10 mouse cellular contexts compared by ENCODE assay signal in the genomic region with DNA sequence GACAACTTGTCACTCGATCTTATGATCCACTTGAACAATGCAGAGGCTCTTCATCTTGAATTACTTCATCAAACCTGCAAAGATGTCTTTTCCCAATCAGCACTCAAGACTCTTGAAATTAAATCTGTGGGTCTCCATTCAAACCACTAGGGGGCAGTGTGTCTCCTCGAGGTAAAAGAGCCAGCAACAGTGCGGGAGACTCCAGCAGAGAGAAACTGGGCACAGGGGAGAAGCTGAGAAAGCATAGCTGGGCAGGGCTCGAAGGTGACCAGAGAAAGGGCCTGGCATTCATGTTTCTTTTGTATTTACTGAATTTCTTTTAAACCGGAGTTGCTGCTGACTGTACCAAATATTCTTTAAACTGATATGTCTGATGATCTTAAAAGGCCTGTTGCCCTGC.
A peak's percentile ranks its signal among the peaks of the same experiment; 100 is the strongest.
DNase-seq lines count a peak whose midpoint lies in the region; ATAC-seq lines count a peak whose summit lies in the region.
"Had no signal": no experiment of that assay in that cellular context is flagged by ENCODE, and none has a peak within 500 bp of the region (broad histone marks: within the 10 kb centered on the region; RNA-seq: fewer than 3 reads in every experiment).

No protein-coding gene starts in this region.

- peak; percentile 89 for ATAC-seq in frontal cortex, adult (ENCODE audit: low TSS enrichment)
- peak; percentile 44; the same call in 1 of the 2 replicates for ATAC-seq in limb, embryonic 12.5 days (ENCODE audit: insufficient number of reproducible peaks, insufficient read depth, low FRiP score, low TSS enrichment, low read depth)
- peak; percentile 56; the same call in 1 of the 2 replicates for ATAC-seq in neutrophil, adult 5-6 weeks (ENCODE audit: extremely low read depth, insufficient number of reproducible peaks, low FRiP score, poor library complexity, severe bottlenecking)

- H3K9me3 ChIP-seq in limb, embryonic 12.5 days: no peaks in the 10 kb centered on the region
- H3K9me3 ChIP-seq: heart, embryonic 13.5 days; stomach, embryonic 15.5 days had no signal

- DNase-seq in CD4-positive, CD25-positive, alpha-beta regulatory T cell, adult 2 months (ENCODE audit: low read depth, low spot score): peak; percentile 76
- DNase-seq in Muller cell, postnatal 12 days (ENCODE audit: inconsistent ontology term): peak; percentile 55
- DNase-seq in cerebellum, adult 8-10 months: peak; percentile 42
- peak; percentile 38 to 49 for DNase-seq in kidney, adult 8-10 months
- no peak for DNase-seq in ovary, postnatal 10 days (ENCODE audit: low spot score)

- no peak overlapping the region for H3K9ac ChIP-seq in limb, embryonic 12.5 days (replicated peaks)
- H3K9ac ChIP-seq: heart, embryonic 13.5 days; stomach, embryonic 15.5 days had no signal

- H3K27ac ChIP-seq in limb, embryonic 12.5 days: no peak overlapping the region
- H3K27ac ChIP-seq: heart, embryonic 13.5 days had no signal

- peaks cover 3% of the 10 kb centered on the region; the same call in 1 of the 2 replicates for H3K27me3 ChIP-seq in limb, embryonic 12.5 days
- H3K27me3 ChIP-seq: heart, embryonic 13.5 days; stomach, embryonic 15.5 days had no signal

- H3K36me3 ChIP-seq in limb, embryonic 12.5 days: no peaks in the 10 kb centered on the region
- H3K36me3 ChIP-seq: heart, embryonic 13.5 days; stomach, embryonic 15.5 days had no signal

- H3K4me2 ChIP-seq in limb, embryonic 12.5 days: no peak overlapping the region
- H3K4me2 ChIP-seq: heart, embryonic 13.5 days; stomach, embryonic 15.5 days had no signal

- peaks cover 26% of the 10 kb centered on the region for H3K4me1 ChIP-seq in limb, embryonic 12.5 days (replicated peaks)

- H3K4me3 ChIP-seq in limb, embryonic 12.5 days (replicated peaks): no peak overlapping the region
- H3K4me3 ChIP-seq: heart, embryonic 13.5 days; stomach, embryonic 15.5 days had no signal

- 8% methylated on average over 5 of the region's 5 CpGs for WGBS in limb, embryonic 12.5 days
